Mouse (Mus musculus) lung, postnatal 4 days (tissue): ENCODE data around the gene Id2.

ENCODE experiments used
- DNase-seq, 2 experiments: peaks; one replicate each; pipeline ENCODE4 v3.0.0; 2021

The Id2 gene

GRCm38 (mm10) chr12:25103911-25104310 lies 7.0 kb upstream of the Id2 start:
- DNase-seq, result no peak

- peak; percentile 31 to 46 for DNase-seq
These were observed 4.4 kb upstream of the Id2 start for GRCm38 (mm10) chr12:25101389-25101788.

DNA sequence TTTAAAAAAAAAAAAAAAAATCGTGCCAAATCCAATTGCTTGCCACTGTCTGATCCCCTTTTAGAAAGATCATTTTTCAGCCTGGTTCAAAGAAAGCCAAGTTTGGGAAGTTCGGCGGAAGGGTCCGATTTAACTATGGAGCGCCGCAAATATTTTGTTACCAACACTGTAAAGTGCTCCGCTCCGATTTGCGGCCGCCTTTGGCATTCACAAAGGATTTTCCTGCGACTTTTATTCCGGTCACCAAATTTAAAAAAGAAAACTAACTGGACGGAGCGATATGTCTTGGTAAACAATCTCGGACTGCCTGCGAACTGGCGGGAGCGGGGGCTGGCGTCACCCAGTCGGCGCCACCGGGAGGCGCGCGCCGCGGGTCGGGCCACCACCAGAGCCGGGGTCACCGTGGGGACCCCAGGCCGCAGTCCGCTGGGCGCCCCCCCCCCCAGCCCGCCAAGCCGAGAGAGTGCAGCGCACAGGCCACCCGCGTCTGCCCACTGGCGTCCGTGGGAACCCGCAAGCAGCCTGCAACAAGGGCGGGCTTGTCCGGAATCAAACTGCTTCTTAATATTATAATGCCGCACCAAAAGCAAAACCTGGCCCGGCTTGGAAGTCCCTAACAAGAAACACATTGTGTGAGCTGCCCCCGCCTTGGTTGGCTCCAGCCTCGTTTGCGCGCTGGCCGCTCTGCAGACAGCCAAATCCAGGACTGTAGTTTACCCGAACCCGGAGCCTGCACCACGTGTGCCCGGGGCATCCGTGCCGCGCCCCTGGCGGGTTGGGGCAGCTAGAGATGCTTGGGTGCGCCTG lies 3.7 kb upstream of the Id2 start:
- peak; percentile 75 to 85 for DNase-seq

DNA sequence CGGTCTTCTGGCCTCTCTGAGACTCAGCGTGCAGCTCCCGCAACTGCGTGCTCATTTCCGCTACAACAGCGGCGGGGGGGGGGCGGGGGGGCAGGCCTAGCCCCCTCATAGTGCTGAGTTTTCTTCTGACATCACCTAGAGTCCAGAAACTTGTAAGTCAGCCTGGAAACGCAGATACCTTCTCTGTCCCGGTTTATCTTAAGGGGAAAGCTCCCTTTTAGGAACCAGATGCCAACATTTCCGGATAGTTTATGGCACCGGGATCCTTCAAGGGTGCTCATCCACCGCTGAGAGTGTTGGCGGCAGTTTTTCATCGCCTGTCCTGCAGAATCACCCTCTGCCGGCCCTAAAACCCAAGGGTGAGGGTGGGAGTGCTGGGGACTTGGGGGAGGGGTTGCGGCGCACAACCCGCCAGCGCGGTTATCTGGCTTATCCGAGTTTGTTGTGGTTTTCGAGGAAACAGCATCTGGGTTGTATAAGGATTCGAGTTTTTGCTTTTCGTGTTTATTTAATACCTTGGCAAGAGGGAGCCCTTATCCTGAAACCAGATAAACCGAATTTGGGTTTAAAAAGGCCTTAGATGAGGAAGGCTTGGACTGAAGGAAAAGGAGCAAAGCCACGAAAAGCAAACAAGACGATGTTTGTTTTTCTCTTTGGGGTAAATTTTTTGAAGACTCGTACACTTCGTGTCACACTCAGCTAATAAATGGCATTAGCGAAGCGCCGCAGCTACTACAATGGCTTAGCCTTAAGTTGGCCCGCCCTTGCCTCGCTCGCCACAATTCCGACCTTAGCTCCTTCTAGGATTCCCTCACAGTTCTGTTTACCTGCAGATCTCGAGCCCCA lies 2.8 kb upstream of the Id2 start:
- DNase-seq, result peak; percentile 64 to 72

DNA sequence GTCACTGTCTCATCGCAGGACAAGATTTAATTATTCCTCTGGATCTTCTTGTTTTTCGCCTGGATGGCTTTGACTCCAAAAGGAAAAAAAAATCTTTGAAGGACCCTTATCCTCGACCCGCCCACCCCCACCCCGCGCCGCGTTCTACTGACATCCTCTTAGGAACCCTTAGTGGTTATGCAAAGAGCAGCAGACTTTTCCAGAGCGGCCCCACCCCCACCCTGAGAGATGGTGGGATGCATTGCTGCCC lies 2.3 kb upstream of the Id2 start:
- DNase-seq, result peak; percentile 75 to 85

DNA sequence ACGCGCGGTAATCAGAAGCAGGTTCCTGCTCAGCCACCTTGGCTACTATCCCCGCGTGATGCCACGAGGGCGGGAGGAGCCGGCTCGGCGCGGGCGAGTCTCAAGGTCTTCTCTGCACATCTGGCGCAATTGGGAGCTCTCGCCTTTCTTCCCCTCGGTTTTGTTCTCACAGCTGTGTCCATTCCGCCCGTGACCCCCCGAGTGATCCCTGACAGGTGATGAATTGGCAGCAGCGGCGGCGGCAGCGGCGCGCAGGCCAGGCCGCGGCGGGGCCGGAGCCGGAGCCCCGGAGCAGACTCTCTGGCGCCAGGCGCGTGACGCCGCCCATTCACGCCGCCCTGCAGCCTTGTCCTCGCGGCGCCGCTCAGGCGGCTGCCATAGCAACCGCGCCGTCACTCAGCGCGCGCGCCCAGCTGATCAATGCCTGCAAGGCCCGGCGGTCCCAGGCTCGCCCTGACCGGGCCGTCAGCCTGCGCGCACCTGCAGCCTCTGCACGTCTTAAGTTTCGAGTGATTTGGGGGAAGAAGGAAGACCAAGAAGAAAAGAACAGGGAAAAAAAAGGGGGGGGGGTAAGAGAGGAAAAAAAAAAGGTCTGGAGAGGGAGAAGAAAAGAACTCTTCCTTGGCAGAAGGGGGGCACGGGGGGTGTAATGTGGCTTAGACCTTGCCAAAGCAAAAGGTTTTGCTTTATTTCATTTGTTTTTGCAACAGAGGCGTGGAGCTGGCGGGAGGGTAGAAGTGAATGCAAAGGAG lies 1.8 kb upstream of the Id2 start:
- peak; percentile 95 to 99 for DNase-seq

DNA sequence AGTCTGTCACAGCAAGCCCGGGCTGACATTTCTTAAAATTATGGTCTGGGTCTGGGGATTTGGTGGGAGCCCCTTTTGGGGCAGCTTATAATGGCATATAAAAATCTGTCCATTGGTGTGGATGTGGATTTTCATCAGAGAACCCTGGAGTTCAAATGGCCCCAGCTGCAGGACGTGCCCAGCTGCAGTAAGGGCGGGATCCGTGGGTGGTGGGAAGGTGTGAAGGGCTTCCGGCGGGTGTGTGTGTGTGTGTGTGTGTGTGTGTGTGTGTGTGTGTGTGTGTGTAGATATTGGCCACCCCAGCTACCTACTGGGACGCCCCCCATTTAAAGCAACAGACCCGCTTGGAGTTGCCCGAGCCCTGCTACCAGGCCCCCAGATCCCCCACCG lies 1.2 kb upstream of the Id2 start:
- no peak for DNase-seq

GRCm38 (mm10) chr12:25097210-25098160 lies 545 bp upstream of the Id2 start:
- DNase-seq, result peak; percentile 58 to 66

GRCm38 (mm10) chr12:25096640-25097051 lies 294 bp downstream of the Id2 start:
- DNase-seq, result no peak

DNA sequence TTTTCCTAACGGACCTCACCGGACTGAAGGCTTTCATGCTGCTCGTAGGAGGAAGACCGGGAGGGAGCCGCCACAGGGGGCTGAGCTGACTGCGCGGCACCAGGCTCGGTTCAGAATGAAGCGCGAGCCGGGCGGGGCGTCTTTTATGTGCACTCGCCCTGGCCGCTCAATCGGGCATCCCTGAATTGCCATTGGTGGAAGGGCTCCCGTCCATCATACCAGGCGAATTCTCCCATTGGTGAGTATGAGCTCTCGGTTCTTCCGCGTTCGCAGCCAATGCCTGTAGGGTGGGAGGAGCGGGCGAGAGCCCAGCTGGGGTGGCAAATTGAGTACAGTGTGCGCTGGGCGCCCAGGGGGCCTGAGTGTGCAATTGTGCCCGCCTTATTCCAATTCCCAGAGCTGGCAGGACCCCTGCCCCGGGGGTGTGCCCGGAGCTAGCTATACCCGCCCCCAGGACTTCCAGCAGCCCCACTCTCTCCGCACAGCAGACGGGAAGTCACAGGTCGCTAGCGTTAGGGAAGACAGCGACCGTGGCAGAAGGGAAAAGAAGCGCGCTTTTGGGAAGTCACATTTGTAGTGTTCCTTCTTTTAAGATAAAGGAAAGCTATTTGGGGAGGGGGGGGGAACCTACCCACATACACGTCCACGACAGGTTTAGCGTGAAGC lies 833 bp downstream of the Id2 start:
- DNase-seq, result peak; percentile 98 to 99

DNA sequence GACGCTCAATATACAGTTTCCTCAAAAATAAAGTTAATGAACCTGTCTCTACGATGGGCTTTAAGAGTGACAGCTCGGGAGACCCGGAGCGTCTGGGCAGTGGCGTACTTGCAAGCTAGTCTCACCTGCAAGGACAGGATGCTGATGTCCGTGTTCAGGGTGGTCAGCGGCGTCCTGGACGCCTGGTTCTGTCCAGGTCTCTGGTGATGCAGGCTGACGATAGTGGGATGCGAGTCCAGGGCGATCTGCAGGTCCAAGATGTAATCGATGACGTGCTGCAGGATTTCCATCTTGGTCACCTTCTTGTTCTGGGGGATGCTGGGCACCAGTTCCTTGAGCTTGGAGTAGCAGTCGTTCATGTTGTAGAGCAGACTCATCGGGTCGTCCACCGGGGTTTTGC lies 1.4 kb downstream of the Id2 start:
- DNase-seq, result no peak

- peak in 1 of 2 experiments; percentile 39 for DNase-seq
These were observed 2.1 kb downstream of the Id2 start for GRCm38 (mm10) chr12:25094621-25095521.

GRCm38 (mm10) chr12:25093241-25093774 lies 3.6 kb downstream of the Id2 start:
- DNase-seq, result peak; percentile 28 to 45

GRCm38 (mm10) chr12:25092751-25093211 lies 4.2 kb downstream of the Id2 start:
- DNase-seq, result peak; percentile 69 to 76

- peak; percentile 88 to 92 for DNase-seq
These were observed 4.8 kb downstream of the Id2 start for GRCm38 (mm10) chr12:25092027-25092704.

DNA sequence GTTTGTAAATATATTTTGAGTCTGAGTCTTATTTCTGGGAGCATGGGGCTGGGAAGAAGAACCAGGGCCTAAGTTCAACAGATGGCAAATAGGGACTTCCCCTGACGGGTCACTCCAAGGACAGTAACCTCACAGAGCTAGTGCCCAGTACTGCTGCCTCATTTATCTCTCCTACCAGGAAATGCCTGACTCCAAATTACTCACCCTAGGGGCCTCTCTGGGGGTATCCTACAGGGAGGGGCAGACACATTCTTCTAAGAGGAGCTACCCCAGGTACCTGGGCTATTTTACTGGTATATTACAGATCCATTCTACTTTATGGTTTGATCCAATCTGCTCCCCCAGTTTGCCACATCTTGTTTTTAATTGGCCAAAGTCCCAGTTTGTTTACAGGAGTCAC lies 7.5 kb downstream of the Id2 start:
- DNase-seq, result no peak

GRCm38 (mm10) chr12:25086966-25087365 lies 10.0 kb downstream of the Id2 start:
- no peak for DNase-seq

GRCm38 (mm10) chr12:25083260-25084178 lies 13.4 kb downstream of the Id2 start:
- no peak for DNase-seq

DNA sequence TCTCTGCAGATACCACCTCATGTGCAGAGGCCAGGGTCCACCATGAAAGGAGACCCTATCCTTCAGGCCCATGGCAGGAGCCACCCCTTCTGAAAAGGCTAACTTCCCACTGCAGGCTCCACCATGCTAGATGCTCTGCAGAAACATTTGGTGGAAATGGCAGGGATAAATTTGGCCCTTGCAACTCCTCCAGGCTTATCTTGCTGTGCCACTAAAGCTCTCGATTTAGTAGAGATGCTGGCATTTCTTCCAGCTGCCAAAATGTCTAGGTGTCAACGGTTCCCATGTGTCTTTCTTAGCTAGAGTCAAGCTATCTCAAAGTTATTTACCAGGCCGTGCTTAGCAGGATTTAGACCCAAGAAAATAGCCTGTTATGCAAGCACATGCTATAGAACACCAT lies 22.6 kb downstream of the Id2 start:
- DNase-seq, result no peak
